22 mouse cellular contexts compared by ENCODE assay signal in the genomic region with DNA sequence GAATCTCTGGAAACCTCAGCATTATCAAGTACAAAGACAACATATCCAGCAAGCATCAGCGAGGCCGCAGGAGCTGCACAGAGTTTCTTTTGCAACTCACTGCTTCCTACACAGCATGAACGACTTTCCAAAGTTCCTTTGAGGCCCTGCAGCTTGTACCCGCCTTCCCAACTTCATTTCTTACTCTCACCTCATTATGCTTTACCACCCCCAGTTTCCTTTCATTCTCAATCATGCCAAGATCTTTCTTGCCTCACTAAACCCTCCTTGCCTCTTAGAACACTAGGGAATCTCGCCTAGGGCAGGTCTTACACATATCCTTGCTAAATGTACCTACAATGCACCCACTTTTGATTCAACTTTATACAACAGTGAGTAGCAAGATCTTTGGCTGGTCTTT. TPM values are rescaled to one million over a fixed set of nuclear protein-coding genes. Genes with fewer than 3 reads are reported as not detected.
DNase-seq lines count a peak whose midpoint lies in the region; ATAC-seq lines count a peak whose summit lies in the region.
"Had no signal": no experiment of that assay in that cellular context is flagged by ENCODE, and none has a peak within 500 bp of the region (broad histone marks: within the 10 kb centered on the region; RNA-seq: fewer than 3 reads in every experiment).

No protein-coding gene starts in this region.

- intact Hi-C loops in left cerebral cortex, postnatal 14 days (cut with DNase I): no loop called here

- no peak for DNase-seq in frontal cortex, postnatal 14 days (ENCODE audit: low spot score in 2 of 2)
- peak; percentile 27 to 35 for DNase-seq in left cerebral cortex, postnatal 14 days (ENCODE audit: low spot score in 2 of 2)
- DNase-seq in left cerebral cortex, adult 9 months (ENCODE audit: low spot score in 2 of 2): no peak
- DNase-seq in right cerebral cortex, adult 18-20 months: peak; percentile 39
- DNase-seq in right cerebral cortex, postnatal 10 days (ENCODE audit: low spot score in 2 of 2): no peak
- no peak for DNase-seq in kidney, adult 18-20 months
- DNase-seq: adrenal gland, adult 8-10 months; cerebellum, adult 8-10 months; cerebellum, postnatal 36 days; gastrocnemius, postnatal 10 days; heart, adult 11 months; heart, postnatal 14 days; layer of hippocampus, adult 9-11 months; left cerebral cortex, postnatal 4 days; lung, adult 18-20 months; thymus, postnatal 4 days had no signal

- ATAC-seq in frontal cortex, adult (ENCODE audit: low TSS enrichment): peak; percentile 85
- no peak for ATAC-seq in monocyte, adult 5-6 weeks (replicated peaks; ENCODE audit: insufficient number of reproducible peaks, low FRiP score, low TSS enrichment, poor library complexity, severe bottlenecking)
- ATAC-seq: activated CD4-positive, CD25-positive, alpha-beta regulatory T cell, adult 4 months; forebrain, embryonic 14.5 days; liver, embryonic 12.5 days; midbrain, embryonic 16.5 days had no signal

RNA-seq across cellular contexts. Expression of a gene that starts 7.9 kb away (rescaled TPM):
- 100 to 1,000 TPM; 118 to 130 TPM for total RNA-seq in left cerebral cortex, postnatal 14 days (2021)
- 87.8 to 119 TPM (median 116 TPM) in 3 replicates for total RNA-seq in monocyte, adult 5-6 weeks (2017)

Comparison
In these comparisons a context has a peak if more than half of its experiments do, and no peak if none do; other contexts are left out.
1. DNase-seq: peak in left cerebral cortex, postnatal 14 days (2 of 2) and right cerebral cortex, adult 18-20 months (single experiment); none in frontal cortex, postnatal 14 days (0 of 2), left cerebral cortex, adult 9 months (0 of 2), right cerebral cortex, postnatal 10 days (0 of 2) and kidney, adult 18-20 months (single experiment).